Mouse (Mus musculus): ENCODE measurements around the gene Myo10. TPM values are rescaled to one million over a fixed set of nuclear protein-coding genes. Genes with fewer than 3 reads are reported as not detected.

Myo10 gene
- total and polyA plus RNA-seq, 2 experiments, result 15.7 to 21.5 TPM

GRCm38 (mm10) chr15:25589916-25590315 is 32.4 kb upstream of the Myo10 start:
- Histone ChIP-seq H3K27me3 (ENCODE audit: control insufficient read depth, insufficient read depth, low read length) (no peaks in the 10 kb centered on the region), H3K4me1 (ENCODE audit: control insufficient read depth, insufficient read depth, low read length) (peaks cover 6% of the 10 kb centered on the region), H3K27ac (replicated peaks; ENCODE audit: insufficient read depth, low read depth, low read length) (peak overlapping the region; percentile 64), H3K36me3 (ENCODE audit: control insufficient read depth, insufficient read depth, low read length) (no peaks in the 10 kb centered on the region), H3K4me3 (ENCODE audit: insufficient read depth, low read depth, low read length) (no peak overlapping the region), H3K79me2 (ENCODE audit: control insufficient read depth, insufficient read depth, low read length) (no peaks in the 10 kb centered on the region), H3K9ac (ENCODE audit: low read depth, low read length) (no peak overlapping the region)
- DNase-seq (ENCODE audit: extremely low read depth, low read depth, low spot score), result peak; percentile 62
- TF ChIP-seq CTCF (IDR thresholded peaks at IDR 0.05; ENCODE audit: low read depth, low read length) (no peak), POLR2A (IDR thresholded peaks at IDR 0.05; ENCODE audit: extremely low read depth, insufficient read depth, low read length) (no peak)
- WGBS, result 55% methylated on average over 5 of the region's 5 CpGs

- no peak overlapping the region for H3K4me3 ChIP-seq (ENCODE audit: insufficient read depth, low read depth, low read length)
- TF ChIP-seq CTCF (IDR thresholded peaks at IDR 0.05; ENCODE audit: low read depth, low read length) (no peak), POLR2A (IDR thresholded peaks at IDR 0.05; ENCODE audit: extremely low read depth, insufficient read depth, low read length) (no peak)
- no peaks in the 10 kb centered on the region for H3K79me2 ChIP-seq (ENCODE audit: control insufficient read depth, insufficient read depth, low read length)
- no peak overlapping the region for H3K27ac ChIP-seq (replicated peaks; ENCODE audit: insufficient read depth, low read depth, low read length)
- H3K4me1 ChIP-seq (ENCODE audit: control insufficient read depth, insufficient read depth, low read length), result peaks cover 6% of the 10 kb centered on the region
- no peaks in the 10 kb centered on the region for H3K27me3 ChIP-seq (ENCODE audit: control insufficient read depth, insufficient read depth, low read length)
- 88% methylated on average over 7 of the region's 7 CpGs for WGBS
- H3K36me3 ChIP-seq (ENCODE audit: control insufficient read depth, insufficient read depth, low read length), result no peaks in the 10 kb centered on the region
- no peak overlapping the region for H3K9ac ChIP-seq (ENCODE audit: low read depth, low read length)
- DNase-seq (ENCODE audit: extremely low read depth, low read depth, low spot score), result no peak
Measured at GRCm38 (mm10) chr15:25590891-25591290, 31.4 kb upstream of the Myo10 start.

- Histone ChIP-seq H3K4me1 (ENCODE audit: control insufficient read depth, insufficient read depth, low read length) (peaks cover 6% of the 10 kb centered on the region), H3K27me3 (ENCODE audit: control insufficient read depth, insufficient read depth, low read length) (no peaks in the 10 kb centered on the region), H3K36me3 (ENCODE audit: control insufficient read depth, insufficient read depth, low read length) (no peaks in the 10 kb centered on the region), H3K27ac (replicated peaks; ENCODE audit: insufficient read depth, low read depth, low read length) (no peak overlapping the region), H3K9ac (ENCODE audit: low read depth, low read length) (no peak overlapping the region), H3K4me3 (ENCODE audit: insufficient read depth, low read depth, low read length) (no peak overlapping the region), H3K79me2 (ENCODE audit: control insufficient read depth, insufficient read depth, low read length) (no peaks in the 10 kb centered on the region)
- 81% methylated on average over 4 of the region's 4 CpGs for WGBS
- TF ChIP-seq POLR2A (IDR thresholded peaks at IDR 0.05; ENCODE audit: extremely low read depth, insufficient read depth, low read length) (no peak), CTCF (IDR thresholded peaks at IDR 0.05; ENCODE audit: low read depth, low read length) (no peak)
- no peak for DNase-seq (ENCODE audit: extremely low read depth, low read depth, low spot score)
Measured at GRCm38 (mm10) chr15:25591964-25592363, 30.4 kb upstream of the Myo10 start.

- 95% methylated on average over 7 of the region's 7 CpGs for WGBS
- Histone ChIP-seq H3K9ac (ENCODE audit: low read depth, low read length) (no peak overlapping the region), H3K36me3 (ENCODE audit: control insufficient read depth, insufficient read depth, low read length) (no peaks in the 10 kb centered on the region), H3K27ac (replicated peaks; ENCODE audit: insufficient read depth, low read depth, low read length) (no peak overlapping the region), H3K4me1 (ENCODE audit: control insufficient read depth, insufficient read depth, low read length) (peaks cover 6% of the 10 kb centered on the region), H3K79me2 (ENCODE audit: control insufficient read depth, insufficient read depth, low read length) (no peaks in the 10 kb centered on the region), H3K27me3 (ENCODE audit: control insufficient read depth, insufficient read depth, low read length) (no peaks in the 10 kb centered on the region), H3K4me3 (ENCODE audit: insufficient read depth, low read depth, low read length) (no peak overlapping the region)
- DNase-seq (ENCODE audit: extremely low read depth, low read depth, low spot score), result no peak
- TF ChIP-seq CTCF (IDR thresholded peaks at IDR 0.05; ENCODE audit: low read depth, low read length) (no peak), POLR2A (IDR thresholded peaks at IDR 0.05; ENCODE audit: extremely low read depth, insufficient read depth, low read length) (no peak)
Measured at GRCm38 (mm10) chr15:25593469-25594150, 28.7 kb upstream of the Myo10 start.

DNA sequence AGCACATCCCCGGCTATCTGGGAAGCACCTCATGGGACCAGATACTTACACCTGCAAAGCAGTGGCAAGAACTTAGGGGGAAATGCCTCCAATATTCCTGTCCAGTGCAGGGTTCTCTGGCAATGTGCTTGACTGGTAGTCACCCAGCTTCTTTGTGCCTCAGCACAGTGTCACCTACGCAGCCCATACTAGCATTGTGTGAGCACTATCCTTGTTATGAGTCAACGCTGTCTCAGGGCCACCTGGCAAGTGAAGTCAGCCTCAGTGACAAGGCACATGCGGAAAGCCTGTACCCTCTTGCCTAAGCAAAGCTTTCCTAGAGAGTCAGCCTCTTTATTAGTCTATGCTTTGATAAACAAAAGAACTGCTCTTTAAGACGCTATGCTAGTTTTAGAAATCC is 24.0 kb upstream of the Myo10 start:
- 97% methylated on average over 5 of the region's 5 CpGs for WGBS
- Histone ChIP-seq H3K79me2 (ENCODE audit: control insufficient read depth, insufficient read depth, low read length) (no peaks in the 10 kb centered on the region), H3K9ac (ENCODE audit: low read depth, low read length) (no peak overlapping the region), H3K4me3 (ENCODE audit: insufficient read depth, low read depth, low read length) (no peak overlapping the region), H3K36me3 (ENCODE audit: control insufficient read depth, insufficient read depth, low read length) (no peaks in the 10 kb centered on the region), H3K27me3 (ENCODE audit: control insufficient read depth, insufficient read depth, low read length) (no peaks in the 10 kb centered on the region), H3K4me1 (ENCODE audit: control insufficient read depth, insufficient read depth, low read length) (no peaks in the 10 kb centered on the region), H3K27ac (replicated peaks; ENCODE audit: insufficient read depth, low read depth, low read length) (no peak overlapping the region)
- TF ChIP-seq CTCF (IDR thresholded peaks at IDR 0.05; ENCODE audit: low read depth, low read length) (no peak), POLR2A (IDR thresholded peaks at IDR 0.05; ENCODE audit: extremely low read depth, insufficient read depth, low read length) (no peak)
- DNase-seq (ENCODE audit: extremely low read depth, low read depth, low spot score), result no peak

- Histone ChIP-seq H3K27me3 (ENCODE audit: control insufficient read depth, insufficient read depth, low read length) (no peaks in the 10 kb centered on the region), H3K4me3 (ENCODE audit: insufficient read depth, low read depth, low read length) (no peak overlapping the region), H3K79me2 (ENCODE audit: control insufficient read depth, insufficient read depth, low read length) (no peaks in the 10 kb centered on the region), H3K36me3 (ENCODE audit: control insufficient read depth, insufficient read depth, low read length) (no peaks in the 10 kb centered on the region), H3K27ac (replicated peaks; ENCODE audit: insufficient read depth, low read depth, low read length) (no peak overlapping the region), H3K4me1 (ENCODE audit: control insufficient read depth, insufficient read depth, low read length) (no peaks in the 10 kb centered on the region), H3K9ac (ENCODE audit: low read depth, low read length) (no peak overlapping the region)
- 49% methylated on average over 8 of the region's 8 CpGs for WGBS
- TF ChIP-seq POLR2A (IDR thresholded peaks at IDR 0.05; ENCODE audit: extremely low read depth, insufficient read depth, low read length) (no peak), CTCF (IDR thresholded peaks at IDR 0.05; ENCODE audit: low read depth, low read length) (no peak)
- DNase-seq (ENCODE audit: extremely low read depth, low read depth, low spot score), result no peak
Measured at GRCm38 (mm10) chr15:25602306-25602705, 20.0 kb upstream of the Myo10 start.

Data from liver, adult 2 months (tissue).